Mouse (Mus musculus): ENCODE results near the gene Wdr86. TPM values are rescaled to one million over a fixed set of nuclear protein-coding genes. Genes with fewer than 3 reads are reported as not detected.

The Wdr86 gene
- polyA plus RNA-seq, 1 experiment from 2014 or later: 38.3 TPM

DNA sequence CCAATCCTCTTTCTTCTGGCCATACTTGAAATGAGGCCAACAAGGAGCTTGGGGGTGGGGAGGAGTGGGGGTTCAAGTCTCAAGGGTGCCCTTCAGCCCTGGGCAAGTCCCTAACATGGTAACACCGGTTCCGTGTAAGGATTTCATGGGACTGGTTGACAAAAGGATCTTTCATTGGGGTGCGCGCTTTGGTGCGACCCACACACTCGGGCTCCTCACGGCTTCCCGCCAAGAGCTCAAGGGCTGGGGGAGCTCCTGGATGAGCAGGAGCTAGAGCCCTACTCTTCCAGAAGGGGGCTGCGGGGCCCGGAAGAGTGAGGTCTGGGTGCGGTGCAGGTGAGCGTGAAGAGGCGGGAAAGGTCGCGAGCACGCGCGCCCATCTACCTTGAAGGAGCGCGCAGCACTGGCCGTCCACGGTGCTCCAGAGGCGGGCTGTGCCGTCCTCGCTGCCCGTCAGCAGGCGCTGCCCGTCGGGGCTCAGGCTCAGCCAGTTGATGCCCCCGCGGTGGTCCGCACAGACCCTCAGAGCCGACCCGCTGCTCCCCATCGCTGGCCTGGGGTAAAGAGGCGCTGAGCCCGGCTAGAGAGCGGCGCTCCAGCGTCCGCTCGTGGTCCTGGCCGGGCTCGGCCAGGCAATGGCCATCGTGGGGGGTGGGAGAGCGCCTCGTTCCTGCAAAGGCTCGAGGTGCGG, 585 bp downstream of the Wdr86 start:
- Histone ChIP-seq H3K36me3 (peaks cover 4% of the 10 kb centered on the region; the same call in 1 of the 2 replicates), H3K4me1 (peaks cover 63% of the 10 kb centered on the region), H3K9me3 (no peaks in the 10 kb centered on the region), H3K27ac (peak overlapping the region; percentile 67), H3K4me2 (replicated peaks) (peak overlapping the region; percentile 86), H3K27me3 (no peaks in the 10 kb centered on the region), H3K9ac (peak overlapping the region; percentile 84), H3K4me3 (peak overlapping the region; percentile 73)
- peak; percentile 25 for ATAC-seq (ENCODE audit: low FRiP score, low read depth)
- 2% methylated on average over 49 of the region's 49 CpGs for WGBS

DNA sequence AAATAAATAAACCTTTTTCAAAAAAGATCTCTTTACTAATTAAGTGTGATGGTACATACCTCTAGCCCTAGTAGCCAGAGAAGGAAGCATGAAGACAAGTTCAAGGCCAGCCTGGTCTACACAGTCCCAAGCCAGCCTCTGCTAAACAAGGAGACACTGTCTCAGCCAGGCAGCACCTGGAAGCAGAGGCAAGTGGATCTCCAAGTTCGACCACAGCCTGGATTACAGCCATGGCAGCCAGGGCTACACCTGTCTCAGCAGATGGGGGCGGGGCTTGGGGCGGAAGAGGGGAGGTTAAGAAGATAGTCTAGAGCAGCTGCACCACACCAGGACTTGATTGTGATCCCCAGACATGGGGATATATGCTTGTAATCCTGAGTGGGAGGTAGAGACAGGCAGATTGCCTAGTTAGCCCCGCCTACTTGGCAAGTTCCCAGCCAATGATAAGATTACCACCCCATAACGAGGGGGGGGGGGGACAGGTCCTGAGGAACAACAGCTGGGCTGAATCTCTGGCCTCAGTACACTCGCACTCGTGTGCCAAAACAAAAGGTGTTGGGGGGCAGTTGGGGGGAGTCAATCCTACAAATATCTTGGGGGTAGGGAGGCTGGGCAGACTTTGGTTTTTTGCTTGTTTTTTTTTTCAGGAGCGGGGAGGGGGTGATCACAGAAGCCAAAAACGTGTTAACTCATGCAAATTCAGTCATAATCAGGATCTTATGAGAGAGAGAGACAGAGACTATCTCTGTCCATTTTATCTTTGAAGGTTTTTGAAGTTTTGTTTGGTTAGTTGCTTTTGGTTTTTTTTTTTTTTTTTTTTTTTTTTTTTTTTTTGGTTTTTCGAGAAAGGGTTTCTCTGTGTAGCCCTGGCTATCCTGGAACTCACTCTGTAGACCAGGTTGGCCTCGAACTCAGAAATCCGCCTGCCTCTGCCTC, 3.4 kb downstream of the Wdr86 start:
- 67% methylated on average over 12 of the region's 12 CpGs for WGBS
- no peak overlapping the region for H3K9ac ChIP-seq
- no peak for ATAC-seq (ENCODE audit: low FRiP score, low read depth)
- H3K36me3 ChIP-seq: peaks cover 10% of the 10 kb centered on the region
- H3K4me1 ChIP-seq: peaks cover 57% of the 10 kb centered on the region
- no peaks in the 10 kb centered on the region for H3K27me3 ChIP-seq
- no peak overlapping the region for H3K27ac ChIP-seq
- no peak overlapping the region for H3K4me3 ChIP-seq
- no peaks in the 10 kb centered on the region for H3K9me3 ChIP-seq
- no peak overlapping the region for H3K4me2 ChIP-seq (replicated peaks)

DNA sequence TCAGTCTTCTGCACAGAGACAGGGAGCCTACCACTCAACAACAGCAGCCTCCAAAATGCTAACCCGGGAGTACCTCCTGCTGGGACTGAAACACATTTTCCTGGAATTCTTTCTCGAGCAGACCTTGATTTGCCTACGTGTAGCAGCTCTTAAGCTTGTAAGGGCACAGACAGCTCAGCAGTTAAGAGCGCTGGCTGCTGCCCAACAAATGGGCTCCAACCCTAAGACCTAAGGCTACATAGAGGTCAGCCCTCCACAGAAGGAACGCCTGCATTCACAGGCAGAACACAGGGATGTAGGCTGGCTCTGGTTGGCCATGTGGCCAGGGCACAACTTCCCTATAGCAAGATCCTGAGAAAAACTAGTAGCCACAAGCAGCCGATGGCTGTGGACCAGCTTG, 4.6 kb downstream of the Wdr86 start:
- no peak overlapping the region for H3K4me3 ChIP-seq
- no peaks in the 10 kb centered on the region for H3K27me3 ChIP-seq
- H3K4me1 ChIP-seq: peaks cover 44% of the 10 kb centered on the region
- H3K27ac ChIP-seq: peak overlapping the region; percentile 33; the same call in 1 of the 2 replicates
- no peak overlapping the region for H3K9ac ChIP-seq
- H3K36me3 ChIP-seq: peaks cover 21% of the 10 kb centered on the region
- 52% methylated on average over 6 of the region's 6 CpGs for WGBS
- H3K9me3 ChIP-seq: no peaks in the 10 kb centered on the region
- no peak overlapping the region for H3K4me2 ChIP-seq (replicated peaks)
- no peak for ATAC-seq (ENCODE audit: low FRiP score, low read depth)

GRCm38 (mm10) chr5:24724805-24725204, 5.7 kb downstream of the Wdr86 start:
- Histone ChIP-seq H3K9ac (peak overlapping the region; percentile 57), H3K36me3 (peaks cover 26% of the 10 kb centered on the region), H3K4me3 (no peak overlapping the region), H3K9me3 (no peaks in the 10 kb centered on the region), H3K27me3 (no peaks in the 10 kb centered on the region), H3K4me2 (replicated peaks) (0 out of 2 replicates have a peak overlapping the region, but pooled peaks have one; percentile 9), H3K4me1 (peaks cover 40% of the 10 kb centered on the region), H3K27ac (peak overlapping the region; percentile 73)
- peak; percentile 35; the same call in 1 of the 2 replicates for ATAC-seq (ENCODE audit: low FRiP score, low read depth)
- WGBS: 42% methylated on average over 5 of the region's 5 CpGs

GRCm38 (mm10) chr5:24724270-24724634, 6.3 kb downstream of the Wdr86 start:
- Histone ChIP-seq H3K4me2 (replicated peaks) (no peak overlapping the region), H3K27me3 (no peaks in the 10 kb centered on the region), H3K27ac (peak overlapping the region; percentile 73), H3K9ac (peak overlapping the region; percentile 57; the same call in 1 of the 2 replicates), H3K9me3 (no peaks in the 10 kb centered on the region), H3K4me1 (peaks cover 35% of the 10 kb centered on the region), H3K36me3 (peaks cover 32% of the 10 kb centered on the region), H3K4me3 (no peak overlapping the region)
- ATAC-seq (ENCODE audit: low FRiP score, low read depth): no peak
- 88% methylated on average over 5 of the region's 5 CpGs for WGBS

DNA sequence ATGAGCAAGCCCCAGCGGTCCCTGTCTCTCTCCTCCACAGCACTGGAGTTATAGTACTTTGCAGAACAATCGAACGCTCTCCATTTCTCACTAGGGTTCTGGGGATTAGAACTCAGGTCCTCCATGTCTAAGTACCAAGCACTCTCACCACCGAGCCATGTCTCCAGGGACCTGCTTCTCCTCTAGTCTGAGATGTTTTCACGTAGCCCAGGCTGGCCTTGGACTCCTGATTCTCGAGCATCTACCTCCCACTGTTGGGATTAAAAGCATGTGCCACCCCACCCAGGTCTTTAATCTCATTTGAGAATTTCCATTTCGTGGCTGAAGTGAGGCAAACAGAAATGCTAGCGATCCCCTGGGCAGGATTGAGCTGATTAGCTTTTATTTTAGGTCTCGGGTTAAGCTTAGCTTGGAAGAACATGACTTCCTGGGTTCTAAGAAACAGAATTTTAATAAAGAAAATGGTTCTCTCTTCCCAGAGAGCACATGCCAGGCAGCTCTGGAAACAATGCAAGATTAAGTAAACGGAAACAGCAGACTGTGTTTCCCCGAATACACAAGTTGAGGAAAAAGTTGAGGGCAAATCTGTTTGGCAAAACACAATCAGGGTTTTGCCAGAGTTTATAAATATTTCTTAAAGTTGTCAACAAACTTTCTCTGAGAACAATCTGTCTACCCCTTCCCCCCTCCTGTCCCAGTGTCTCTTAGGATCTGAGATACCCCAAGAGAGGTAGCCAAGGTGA, 6.8 kb downstream of the Wdr86 start:
- Histone ChIP-seq H3K4me2 (replicated peaks) (no peak overlapping the region), H3K4me3 (no peak overlapping the region), H3K36me3 (peaks cover 37% of the 10 kb centered on the region), H3K27me3 (no peaks in the 10 kb centered on the region), H3K9ac (no peak overlapping the region), H3K27ac (peak overlapping the region; percentile 73; the same call in 1 of the 2 replicates), H3K9me3 (no peaks in the 10 kb centered on the region), H3K4me1 (peaks cover 32% of the 10 kb centered on the region)
- WGBS: 80% methylated on average over 11 of the region's 11 CpGs
- no peak for ATAC-seq (ENCODE audit: low FRiP score, low read depth)

GRCm38 (mm10) chr5:24719852-24720251, 10.7 kb downstream of the Wdr86 start:
- H3K36me3 ChIP-seq: peaks cover 70% of the 10 kb centered on the region
- H3K4me3 ChIP-seq: no peak overlapping the region
- H3K27me3 ChIP-seq: no peaks in the 10 kb centered on the region
- no peak overlapping the region for H3K27ac ChIP-seq
- peaks cover 8% of the 10 kb centered on the region for H3K4me1 ChIP-seq
- ATAC-seq (ENCODE audit: low FRiP score, low read depth): no peak
- H3K9me3 ChIP-seq: no peaks in the 10 kb centered on the region
- 84% methylated on average over 3 of the region's 3 CpGs for WGBS
- H3K4me2 ChIP-seq (replicated peaks): no peak overlapping the region
- no peak overlapping the region for H3K9ac ChIP-seq

DNA sequence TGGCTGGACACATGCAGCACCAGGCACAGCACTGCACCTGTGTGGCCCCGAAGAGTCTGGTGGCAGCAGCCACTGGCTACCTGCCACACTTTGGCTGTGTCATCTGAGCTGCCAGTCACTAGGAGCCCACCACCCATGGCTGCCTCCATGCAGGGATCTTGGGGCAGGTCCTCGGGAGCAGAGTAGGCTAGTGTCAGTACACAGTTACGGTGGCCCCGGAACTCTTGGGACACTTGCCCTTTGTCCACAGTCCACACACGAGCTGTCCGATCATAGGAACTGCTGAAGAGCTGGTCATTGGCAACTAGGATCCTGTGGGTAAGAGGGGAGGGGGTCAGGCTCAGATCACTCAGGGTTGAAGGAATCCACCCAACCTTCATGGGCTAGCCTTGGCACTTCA, 12.5 kb downstream of the Wdr86 start:
- Histone ChIP-seq H3K9me3 (no peaks in the 10 kb centered on the region), H3K4me2 (replicated peaks) (no peak overlapping the region), H3K9ac (no peak overlapping the region), H3K4me1 (no peaks in the 10 kb centered on the region), H3K27me3 (no peaks in the 10 kb centered on the region), H3K4me3 (no peak overlapping the region), H3K36me3 (peaks cover 88% of the 10 kb centered on the region), H3K27ac (no peak overlapping the region)
- 92% methylated on average over 6 of the region's 6 CpGs for WGBS
- ATAC-seq (ENCODE audit: low FRiP score, low read depth): no peak

DNA sequence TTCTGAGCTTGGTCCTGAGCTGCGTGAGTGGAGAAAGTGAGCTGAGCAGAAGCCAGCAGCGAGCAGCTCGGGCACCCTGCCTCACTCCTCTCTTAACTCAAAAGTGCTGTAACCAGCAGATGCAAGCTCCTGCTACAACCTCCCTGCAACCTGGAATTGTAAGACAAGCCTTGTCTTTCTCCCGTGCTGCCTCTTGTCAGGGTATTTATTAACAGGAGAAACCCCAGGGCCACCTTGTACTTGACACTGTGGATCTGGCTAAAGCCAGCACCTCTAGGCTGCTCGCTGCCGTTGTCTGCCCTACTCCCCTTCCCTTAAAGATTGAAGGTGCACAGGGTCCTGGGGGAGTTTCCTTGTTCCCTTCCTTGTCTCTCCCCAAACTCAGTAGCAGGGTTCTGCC, 16.5 kb downstream of the Wdr86 start:
- no peaks in the 10 kb centered on the region for H3K4me1 ChIP-seq
- no peak overlapping the region for H3K4me2 ChIP-seq (replicated peaks)
- H3K36me3 ChIP-seq: peaks cover 99% of the 10 kb centered on the region
- ATAC-seq (ENCODE audit: low FRiP score, low read depth): no peak
- no peak overlapping the region for H3K27ac ChIP-seq
- no peaks in the 10 kb centered on the region for H3K27me3 ChIP-seq
- no peak overlapping the region for H3K4me3 ChIP-seq
- peaks cover 7% of the 10 kb centered on the region for H3K9me3 ChIP-seq
- H3K9ac ChIP-seq: no peak overlapping the region
- WGBS: 84% methylated on average over 6 of the region's 6 CpGs

GRCm38 (mm10) chr5:24713199-24713598, 17.3 kb downstream of the Wdr86 start:
- peaks cover 7% of the 10 kb centered on the region for H3K9me3 ChIP-seq
- 75% methylated on average over 2 of the region's 2 CpGs for WGBS
- H3K27ac ChIP-seq: no peak overlapping the region
- no peaks in the 10 kb centered on the region for H3K27me3 ChIP-seq
- no peak overlapping the region for H3K4me2 ChIP-seq (replicated peaks)
- no peak overlapping the region for H3K4me3 ChIP-seq
- ATAC-seq (ENCODE audit: low FRiP score, low read depth): no peak
- H3K9ac ChIP-seq: no peak overlapping the region
- peaks cover 99% of the 10 kb centered on the region for H3K36me3 ChIP-seq
- H3K4me1 ChIP-seq: no peaks in the 10 kb centered on the region

DNA sequence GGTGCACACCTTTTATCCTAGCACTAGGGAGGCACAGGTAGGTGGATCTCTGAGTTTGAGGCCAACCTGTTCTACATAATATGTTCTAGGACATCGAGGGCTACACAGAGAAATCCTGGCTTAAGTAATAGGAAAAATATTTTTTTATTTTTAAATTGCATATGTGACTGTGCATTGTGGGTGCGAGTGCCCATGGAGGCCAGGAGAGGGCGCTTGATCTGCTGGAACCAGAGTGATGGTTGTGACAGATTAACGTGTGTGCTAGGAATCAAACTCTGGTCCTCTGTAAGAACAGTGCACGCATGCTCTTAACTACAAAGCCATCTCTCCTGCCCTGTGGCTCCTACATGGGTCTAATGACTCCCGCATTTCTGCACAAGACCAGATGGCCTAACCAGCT, 18.9 kb downstream of the Wdr86 start:
- no peak overlapping the region for H3K27ac ChIP-seq
- peaks cover 100% of the 10 kb centered on the region for H3K36me3 ChIP-seq
- peaks cover 7% of the 10 kb centered on the region for H3K9me3 ChIP-seq
- no peak overlapping the region for H3K4me3 ChIP-seq
- ATAC-seq (ENCODE audit: low FRiP score, low read depth): no peak
- H3K4me2 ChIP-seq (replicated peaks): no peak overlapping the region
- H3K4me1 ChIP-seq: no peaks in the 10 kb centered on the region
- WGBS: 94% methylated on average over 6 of the region's 6 CpGs
- no peak overlapping the region for H3K9ac ChIP-seq
- no peaks in the 10 kb centered on the region for H3K27me3 ChIP-seq

- 79% methylated on average over 2 of the region's 2 CpGs for WGBS
- H3K9me3 ChIP-seq: peaks cover 7% of the 10 kb centered on the region
- ATAC-seq (ENCODE audit: low FRiP score, low read depth): no peak
These were observed 20.6 kb downstream of the Wdr86 start for GRCm38 (mm10) chr5:24709962-24710361.

More at GRCm38 (mm10) chr5:24709962-24710361, 20.6 kb downstream of the Wdr86 start:
- H3K27me3 ChIP-seq: no peaks in the 10 kb centered on the region
- no peaks in the 10 kb centered on the region for H3K4me1 ChIP-seq
- no peak overlapping the region for H3K27ac ChIP-seq
- no peak overlapping the region for H3K4me3 ChIP-seq
- H3K9ac ChIP-seq: no peak overlapping the region
- no peak overlapping the region for H3K4me2 ChIP-seq (replicated peaks)
- H3K36me3 ChIP-seq: peaks cover 100% of the 10 kb centered on the region

All from limb, embryonic 13.5 days (tissue).